Mouse (Mus musculus): ENCODE results near the gene Spaca4.

DNA sequence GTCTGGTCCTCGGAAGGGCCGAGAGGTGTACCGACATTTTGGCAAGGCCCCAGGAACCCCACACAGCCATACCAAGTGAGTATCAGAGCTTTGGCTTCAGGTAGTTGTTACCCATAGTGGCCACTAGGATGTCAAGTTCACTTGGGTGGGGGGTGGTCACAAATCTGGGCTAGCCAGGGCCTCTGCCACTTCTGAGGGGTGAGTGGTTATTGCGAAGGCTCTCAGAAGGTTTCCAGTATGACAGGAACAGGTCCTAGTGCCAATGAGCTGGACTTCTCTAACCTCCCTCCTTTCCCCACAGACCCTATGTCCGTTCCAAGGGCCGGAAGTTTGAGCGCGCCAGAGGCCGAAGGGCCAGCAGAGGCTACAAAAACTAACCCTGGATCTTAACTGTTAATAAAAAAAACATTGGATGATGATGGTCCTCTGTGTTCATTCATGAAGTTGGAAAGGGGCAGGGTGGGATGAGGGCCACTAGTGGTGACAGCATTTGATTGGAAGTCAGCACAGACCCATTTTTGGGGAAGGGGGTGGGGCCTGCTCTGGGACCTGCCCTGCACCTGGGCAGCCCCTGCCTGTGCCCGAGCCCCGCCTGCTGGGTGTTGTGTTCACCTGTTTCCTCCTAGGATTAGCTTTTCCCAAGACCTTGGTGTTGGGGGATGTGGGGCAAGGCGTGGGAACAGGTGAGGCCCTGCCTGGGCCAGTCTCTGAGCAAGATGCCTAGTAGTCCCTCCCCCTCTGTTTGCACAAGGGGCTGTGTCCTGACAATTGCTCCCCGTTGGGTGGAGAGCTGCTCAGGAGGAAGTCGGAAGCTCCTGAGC is 5.0 kb downstream of the Spaca4 start, which contains the start of gene Fam83e:
- TF ChIP-seq CTCF (IDR thresholded peaks at IDR 0.05; ENCODE audit: borderline replicate concordance, insufficient read depth, low read depth, low read length) (peak; percentile 7; the same call in 1 of the 2 replicates), POLR2A (IDR thresholded peaks at IDR 0.05; ENCODE audit: borderline replicate concordance, insufficient read depth, low read length) (no peak)
